Mouse (Mus musculus) kidney, postnatal 0 days (tissue): ENCODE measurements at regions not wholly inside any gene's neighbourhood (a gene's known extent, or its start where the extent isn't known, plus 50 kb on each side); places are given as distances from the start of the nearest gene placed in this dataset.

Experiments
- ATAC-seq: fragments of 200-750 bp; cut with Nextera tagmentation; replicated peaks from 2 replicates; pipeline ENCODE4 v1.8.0; 2017; ENCODE audit warnings: low read depth, moderate number of reproducible peaks, moderate TSS enrichment, moderate library complexity; ENCODE audit not compliant: low FRiP score
- DNase-seq: peaks from one replicate; pipeline ENCODE4 v3.0.0-alpha.2; 2016; ENCODE audit warnings: low spot score
- H3K27ac ChIP-seq: fragments of 300-500 bp; sonication (generic); 2 replicates; pipeline ENCODE4 v1.5.1; 2014; ENCODE audit warnings: mild to moderate bottlenecking
- H3K27me3 ChIP-seq: fragments of 300-500 bp; sonication (generic); 2 replicates; pipeline ENCODE4 v1.6.1; 2014; ENCODE audit warnings: low read length, mixed read lengths; ENCODE audit not compliant: insufficient read depth
- H3K36me3 ChIP-seq: fragments of 300-500 bp; sonication (generic); 2 replicates; pipeline ENCODE4 v1.6.1; 2014; ENCODE audit warnings: low read length, mixed read lengths; ENCODE audit not compliant: insufficient read depth
- H3K4me1 ChIP-seq: fragments of 300-500 bp; sonication (generic); replicated peaks from 2 replicates; pipeline ENCODE4 v1.6.1; 2014; ENCODE audit warnings: antibody characterized with exemption, low read length, mixed read lengths; ENCODE audit not compliant: insufficient read depth
- H3K4me2 ChIP-seq: fragments of 300-500 bp; sonication (generic); 2 replicates; pipeline ENCODE4 v1.6.1; 2014; ENCODE audit warnings: mild to moderate bottlenecking, low read length, moderate library complexity, mixed read lengths
- H3K4me3 ChIP-seq: fragments of 300-500 bp; sonication (generic); replicated peaks from 2 replicates; pipeline ENCODE4 v1.5.1; 2014; ENCODE audit warnings: low read depth, low read length
- H3K9ac ChIP-seq: fragments of 300-500 bp; sonication (generic); 2 replicates; pipeline ENCODE4 v1.6.1; 2014; ENCODE audit warnings: low read depth, low read length
- H3K9me3 ChIP-seq: fragments of 300-500 bp; sonication (generic); replicated peaks from 2 replicates; pipeline ENCODE4 v1.6.1; 2016; ENCODE audit warnings: low read length, inconsistent platforms, mixed read lengths
- CTCF ChIP-seq: IDR thresholded peaks from 2 replicates; pipeline ENCODE4 v1.5.1; 2016; ENCODE audit warnings: antibody characterized with exemption, low read depth, mild to moderate bottlenecking, moderate library complexity
- WGBS: fragments of 180-500 bp; shearing (Covaris S2); extraction: QIAGEN DNeasy Blood & Tissue Kit; methylation state at CpG from one replicate; pipeline ENCODE4 v1.1.7; 2014; 5-methylcytosine and 5-hydroxymethylcytosine counted together

DNA sequence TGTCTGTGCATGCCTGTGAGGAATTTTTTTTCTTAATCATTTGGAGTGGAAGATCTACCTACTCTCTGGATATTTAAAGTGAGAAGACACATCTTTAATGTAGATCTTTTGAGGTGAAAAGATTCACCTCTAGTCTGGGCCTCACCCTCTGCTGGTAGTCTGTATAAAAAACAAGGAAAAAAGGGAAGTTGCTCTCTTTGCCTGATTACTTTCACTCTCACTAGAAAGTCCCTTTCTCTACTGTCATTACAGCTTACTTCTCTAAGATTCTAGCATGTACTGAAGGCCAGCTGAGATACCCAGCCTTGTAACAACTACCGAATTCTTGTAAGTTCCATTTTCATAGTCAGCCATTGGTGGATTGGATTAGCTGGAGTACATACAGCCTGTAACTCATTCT is 3791.9 kb downstream of the 9330182O14Rik start:
- H3K4me2 ChIP-seq, result no peak overlapping the region
- no peak overlapping the region for H3K4me3 ChIP-seq
- ATAC-seq (no peak), DNase-seq (no peak)
- no peak overlapping the region for H3K27ac ChIP-seq
- no peaks in the 10 kb centered on the region for H3K4me1 ChIP-seq
- WGBS, result 90% methylated on average over 1 of the region's 1 CpGs
- no peak overlapping the region for H3K9ac ChIP-seq
- no peaks in the 10 kb centered on the region for H3K36me3 ChIP-seq
- H3K9me3 ChIP-seq, result no peaks in the 10 kb centered on the region
- TF ChIP-seq CTCF, result no peak
- no peaks in the 10 kb centered on the region for H3K27me3 ChIP-seq

- TF ChIP-seq CTCF, result no peak
- Histone ChIP-seq H3K9ac (no peak overlapping the region), H3K4me2 (no peak overlapping the region), H3K4me1 (no peaks in the 10 kb centered on the region), H3K36me3 (no peaks in the 10 kb centered on the region), H3K27ac (no peak overlapping the region), H3K27me3 (no peaks in the 10 kb centered on the region), H3K9me3 (no peaks in the 10 kb centered on the region), H3K4me3 (no peak overlapping the region)
- ATAC-seq, result no peak
- 70% methylated on average over 1 of the region's 1 CpGs for WGBS
- no peak for DNase-seq
Measured at GRCm38 (mm10) chr15:43933608-43934007, 3799.4 kb downstream of the 9330182O14Rik start.

DNA sequence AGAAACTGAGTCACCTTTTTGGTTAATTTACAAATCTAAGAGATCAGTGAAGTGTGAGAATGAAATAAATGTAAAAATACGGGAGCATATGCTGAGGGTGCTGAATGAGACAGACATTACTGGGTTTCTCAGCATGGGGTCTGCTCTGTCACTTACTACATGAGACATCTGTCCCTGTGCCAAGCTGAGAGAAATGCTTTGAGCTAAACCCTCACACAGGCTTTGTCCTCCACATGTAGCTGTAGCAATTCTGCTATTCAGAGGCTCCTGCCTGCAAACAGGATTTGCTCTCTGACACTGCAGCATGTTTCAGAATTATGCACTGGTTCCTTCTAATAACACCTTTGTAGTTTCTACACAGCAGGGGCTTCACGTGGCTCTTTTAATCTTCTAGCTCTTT is 3806.3 kb downstream of the 9330182O14Rik start:
- 58% methylated on average over 2 of the region's 2 CpGs for WGBS
- ATAC-seq (no peak), DNase-seq (no peak)
- no peak overlapping the region for H3K4me2 ChIP-seq
- no peak overlapping the region for H3K27ac ChIP-seq
- no peak overlapping the region for H3K9ac ChIP-seq
- no peaks in the 10 kb centered on the region for H3K27me3 ChIP-seq
- no peak for TF ChIP-seq CTCF
- no peaks in the 10 kb centered on the region for H3K4me1 ChIP-seq
- no peaks in the 10 kb centered on the region for H3K36me3 ChIP-seq
- H3K9me3 ChIP-seq, result no peaks in the 10 kb centered on the region
- H3K4me3 ChIP-seq, result no peak overlapping the region

DNA sequence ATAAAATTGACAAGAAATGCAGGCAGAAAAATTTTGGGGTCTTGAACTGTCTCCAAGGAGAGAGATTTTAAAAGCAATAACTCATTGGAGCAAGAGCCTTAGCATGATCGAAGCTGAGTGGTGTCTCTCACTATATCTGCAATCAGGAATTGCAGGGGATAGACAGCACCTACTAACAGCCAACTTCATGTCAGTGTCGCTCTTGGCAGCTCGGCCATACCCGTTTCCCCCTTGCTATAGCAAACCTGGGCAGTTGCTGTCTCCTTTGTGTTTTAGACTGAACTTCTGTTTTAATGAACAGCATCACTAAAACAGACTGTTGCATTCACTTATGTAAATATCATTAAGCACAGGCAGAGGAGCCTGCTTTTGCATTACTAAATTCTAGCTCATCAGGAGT is 3806.7 kb downstream of the 9330182O14Rik start:
- TF ChIP-seq CTCF, result no peak
- no peaks in the 10 kb centered on the region for H3K4me1 ChIP-seq

GRCm38 (mm10) chr15:43942002-43942660 is 3808.0 kb downstream of the 9330182O14Rik start:
- 61% methylated on average over 2 of the region's 2 CpGs for WGBS
- Histone ChIP-seq H3K4me2 (no peak overlapping the region), H3K36me3 (no peaks in the 10 kb centered on the region), H3K27ac (no peak overlapping the region), H3K4me1 (no peaks in the 10 kb centered on the region), H3K9ac (no peak overlapping the region), H3K4me3 (no peak overlapping the region), H3K27me3 (no peaks in the 10 kb centered on the region), H3K9me3 (no peaks in the 10 kb centered on the region)
- ATAC-seq (no peak), DNase-seq (no peak)
- TF ChIP-seq CTCF, result no peak

More for the DNA sequence above, 3806.7 kb downstream of the 9330182O14Rik start:
- no peaks in the 10 kb centered on the region for H3K36me3 ChIP-seq
- 74% methylated on average over 4 of the region's 4 CpGs for WGBS
- H3K27me3 ChIP-seq, result no peaks in the 10 kb centered on the region
- H3K9ac ChIP-seq, result no peak overlapping the region
- no peak for ATAC-seq
- H3K4me3 ChIP-seq, result no peak overlapping the region
- H3K9me3 ChIP-seq, result no peaks in the 10 kb centered on the region
- no peak for DNase-seq
- no peak overlapping the region for H3K27ac ChIP-seq
- no peak overlapping the region for H3K4me2 ChIP-seq

DNA sequence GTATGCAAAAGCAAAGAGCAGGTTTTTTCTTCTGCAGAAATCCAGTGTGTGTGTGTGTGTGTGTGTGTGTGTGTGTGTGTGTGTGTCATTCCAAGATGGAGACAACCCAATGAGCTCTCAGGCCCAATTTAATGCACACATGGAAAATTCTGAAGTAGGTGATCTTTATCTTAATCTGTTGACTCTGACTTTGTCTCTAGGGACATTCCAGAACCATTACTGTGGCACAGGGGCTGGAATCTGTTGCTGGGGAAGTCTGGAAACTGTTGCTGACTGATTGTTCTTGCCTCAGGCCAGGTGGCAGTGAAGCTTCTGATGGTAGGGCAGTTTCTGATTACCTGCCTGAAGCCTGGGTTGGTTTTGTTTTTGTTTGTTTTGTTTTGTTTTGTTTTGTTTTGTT is 3850.8 kb downstream of the 9330182O14Rik start:
- no peak for ATAC-seq
- Histone ChIP-seq H3K27me3 (no peaks in the 10 kb centered on the region), H3K9me3 (no peaks in the 10 kb centered on the region), H3K4me3 (no peak overlapping the region), H3K4me1 (no peaks in the 10 kb centered on the region), H3K9ac (no peak overlapping the region), H3K27ac (no peak overlapping the region), H3K36me3 (no peaks in the 10 kb centered on the region), H3K4me2 (no peak overlapping the region)
- DNase-seq, result no peak
- no peak for TF ChIP-seq CTCF

DNA sequence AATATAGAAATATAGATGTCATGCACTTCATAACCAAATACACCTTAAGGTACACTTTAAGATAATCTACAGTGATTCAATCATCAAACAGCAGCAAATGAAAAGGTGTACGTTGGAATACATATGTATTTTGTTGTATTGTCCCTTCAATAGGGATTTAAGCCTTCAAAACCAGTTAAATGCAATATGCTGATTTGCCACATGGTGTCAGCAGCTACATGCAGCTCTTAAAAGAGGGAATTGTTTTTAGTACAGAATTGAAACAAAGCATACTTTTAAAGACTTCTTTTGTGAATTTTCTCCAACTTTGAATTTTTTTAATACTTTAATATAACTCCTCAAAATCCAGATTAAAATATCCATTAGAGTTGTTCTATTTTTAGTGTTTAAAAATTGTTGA is 3857.1 kb downstream of the 9330182O14Rik start:
- peak; percentile 74 for DNase-seq
- no peaks in the 10 kb centered on the region for H3K9me3 ChIP-seq

More for the DNA sequence above, 3857.1 kb downstream of the 9330182O14Rik start:
- Histone ChIP-seq H3K36me3 (no peaks in the 10 kb centered on the region), H3K27ac (no peak overlapping the region), H3K9ac (no peak overlapping the region), H3K4me1 (no peaks in the 10 kb centered on the region), H3K27me3 (no peaks in the 10 kb centered on the region), H3K4me2 (no peak overlapping the region), H3K4me3 (no peak overlapping the region)
- peak; percentile 88 for TF ChIP-seq CTCF
- 30% methylated on average over 1 of the region's 1 CpGs for WGBS
- no peak for ATAC-seq
